Mouse (Mus musculus): ENCODE measurements around the gene Obsl1. TPM values are rescaled to one million over a fixed set of nuclear protein-coding genes. Genes with fewer than 3 reads are reported as not detected.

Gene Obsl1
- polyA plus RNA-seq, 1 experiment from 2014 or later = 19.6 TPM

- Histone ChIP-seq H3K4me2 (ENCODE audit: low read length) (no peak overlapping the region), H3K9me3 (ENCODE audit: control insufficient read depth, low read length) (no peaks in the 10 kb centered on the region), H3K9ac (replicated peaks; ENCODE audit: low read depth, low read length) (no peak overlapping the region), H3K27me3 (replicated peaks; ENCODE audit: control insufficient read depth, insufficient read depth, low read length) (no peaks in the 10 kb centered on the region), H3K4me3 (replicated peaks; ENCODE audit: low read length) (no peak overlapping the region), H3K27ac (ENCODE audit: low read length) (no peak overlapping the region), H3K36me3 (ENCODE audit: control insufficient read depth, insufficient read depth) (peaks cover 5% of the 10 kb centered on the region), H3K4me1 (replicated peaks; ENCODE audit: control insufficient read depth, insufficient read depth, low read length) (no peaks in the 10 kb centered on the region)
- 48% methylated on average over 12 of the region's 12 CpGs for WGBS
- ATAC-seq = 0 out of 2 replicates have a peak, but pooled peaks have one; percentile 23
Observed at GRCm38 (mm10) chr1:75494878-75495548, 11.2 kb downstream of the Obsl1 start.

- 30% methylated on average over 24 of the region's 24 CpGs for WGBS
- peaks cover 8% of the 10 kb centered on the region; the same call in 1 of the 2 replicates for H3K27me3 ChIP-seq (replicated peaks; ENCODE audit: control insufficient read depth, insufficient read depth, low read length)
Observed at GRCm38 (mm10) chr1:75492579-75493170, 13.6 kb downstream of the Obsl1 start.

GRCm38 (mm10) chr1:75490785-75491551 is 15.3 kb downstream of the Obsl1 start:
- H3K9ac ChIP-seq (replicated peaks; ENCODE audit: low read depth, low read length) = no peak overlapping the region
- no peak overlapping the region for H3K4me3 ChIP-seq (replicated peaks; ENCODE audit: low read length)
- H3K4me2 ChIP-seq (ENCODE audit: low read length) = no peak overlapping the region
- H3K36me3 ChIP-seq (ENCODE audit: control insufficient read depth, insufficient read depth) = no peaks in the 10 kb centered on the region
- H3K4me1 ChIP-seq (replicated peaks; ENCODE audit: control insufficient read depth, insufficient read depth, low read length) = peaks cover 17% of the 10 kb centered on the region
- no peak for ATAC-seq
- no peak overlapping the region for H3K27ac ChIP-seq (ENCODE audit: low read length)
- H3K9me3 ChIP-seq (ENCODE audit: control insufficient read depth, low read length) = no peaks in the 10 kb centered on the region
- H3K27me3 ChIP-seq (replicated peaks; ENCODE audit: control insufficient read depth, insufficient read depth, low read length) = peaks cover 18% of the 10 kb centered on the region
- 83% methylated on average over 34 of the region's 34 CpGs for WGBS

More at GRCm38 (mm10) chr1:75492579-75493170, 13.6 kb downstream of the Obsl1 start:
- H3K4me3 ChIP-seq (replicated peaks; ENCODE audit: low read length) = no peak overlapping the region
- ATAC-seq = no peak
- no peaks in the 10 kb centered on the region for H3K36me3 ChIP-seq (ENCODE audit: control insufficient read depth, insufficient read depth)
- no peak overlapping the region for H3K27ac ChIP-seq (ENCODE audit: low read length)
- peaks cover 5% of the 10 kb centered on the region for H3K4me1 ChIP-seq (replicated peaks; ENCODE audit: control insufficient read depth, insufficient read depth, low read length)
- H3K4me2 ChIP-seq (ENCODE audit: low read length) = no peak overlapping the region
- H3K9me3 ChIP-seq (ENCODE audit: control insufficient read depth, low read length) = no peaks in the 10 kb centered on the region
- H3K9ac ChIP-seq (replicated peaks; ENCODE audit: low read depth, low read length) = no peak overlapping the region

DNA sequence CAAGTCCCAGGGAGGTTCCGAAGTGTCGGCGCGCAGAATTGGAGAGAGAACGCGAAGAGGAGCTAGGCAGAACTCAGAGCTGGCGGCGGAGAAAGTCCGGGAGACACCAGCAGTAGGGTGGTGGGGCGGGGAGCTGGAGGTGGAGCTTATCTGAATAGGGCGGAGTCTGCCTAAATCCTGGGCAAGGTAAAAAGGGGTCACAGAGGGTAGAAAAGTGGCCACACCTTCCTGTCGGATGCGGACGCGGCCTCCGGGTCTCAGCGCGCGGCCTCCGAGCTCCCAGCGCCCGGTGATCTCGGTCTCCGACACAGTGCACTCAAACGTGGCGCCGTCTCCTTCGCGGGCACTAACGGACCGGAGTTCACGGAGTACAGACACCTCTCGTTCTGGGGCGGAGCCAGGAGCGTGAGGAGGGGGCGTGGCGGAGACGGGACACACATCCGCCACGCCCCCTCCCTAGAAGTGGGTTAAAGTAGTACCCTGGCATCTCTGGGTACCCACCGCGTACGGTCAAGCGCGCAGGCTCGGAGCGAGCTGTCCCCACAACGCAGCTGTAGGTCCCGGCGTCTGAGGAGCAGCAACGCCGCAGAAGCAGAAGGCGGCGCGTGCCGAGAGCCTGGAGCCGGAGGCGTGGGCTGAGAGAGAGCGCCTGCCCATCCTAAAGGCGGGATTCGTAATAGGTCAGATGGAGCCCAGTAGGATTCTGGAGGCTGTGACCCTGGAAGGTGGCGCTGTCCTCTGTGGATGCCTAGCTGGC is 18.7 kb downstream of the Obsl1 start:
- under 1% methylated on average over 62 of the region's 62 CpGs for WGBS
- Histone ChIP-seq H3K36me3 (ENCODE audit: control insufficient read depth, insufficient read depth) (peaks cover 11% of the 10 kb centered on the region), H3K9ac (replicated peaks; ENCODE audit: low read depth, low read length) (peak overlapping the region; percentile 48), H3K4me3 (replicated peaks; ENCODE audit: low read length) (peak overlapping the region; percentile 58), H3K27ac (ENCODE audit: low read length) (no peak overlapping the region), H3K4me2 (ENCODE audit: low read length) (peak overlapping the region; percentile 88), H3K27me3 (replicated peaks; ENCODE audit: control insufficient read depth, insufficient read depth, low read length) (peaks cover 28% of the 10 kb centered on the region), H3K4me1 (replicated peaks; ENCODE audit: control insufficient read depth, insufficient read depth, low read length) (peaks cover 19% of the 10 kb centered on the region), H3K9me3 (ENCODE audit: control insufficient read depth, low read length) (no peaks in the 10 kb centered on the region)
- ATAC-seq = peak; percentile 60

DNA sequence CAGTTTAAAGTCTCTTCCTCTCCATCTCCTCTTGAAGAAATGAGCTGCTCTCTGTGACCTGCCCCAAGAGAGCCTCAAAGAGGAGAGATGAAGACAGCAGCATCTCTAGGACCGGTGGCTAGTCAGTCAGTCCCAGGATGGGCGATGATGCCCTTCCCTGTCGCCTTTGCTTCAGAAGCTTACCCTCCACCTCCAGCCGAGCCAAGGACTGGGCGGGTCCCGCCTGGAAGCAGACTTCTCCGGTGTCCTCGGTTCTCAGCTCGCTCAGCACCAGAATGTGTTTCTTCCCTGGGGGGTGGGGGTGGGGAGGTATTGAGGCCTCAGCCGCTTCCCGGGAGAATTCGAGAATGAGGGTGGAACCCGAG is 19.2 kb downstream of the Obsl1 start:
- Histone ChIP-seq H3K27ac (ENCODE audit: low read length) (no peak overlapping the region), H3K36me3 (ENCODE audit: control insufficient read depth, insufficient read depth) (peaks cover 12% of the 10 kb centered on the region), H3K27me3 (replicated peaks; ENCODE audit: control insufficient read depth, insufficient read depth, low read length) (peaks cover 28% of the 10 kb centered on the region), H3K9me3 (ENCODE audit: control insufficient read depth, low read length) (no peaks in the 10 kb centered on the region), H3K4me2 (ENCODE audit: low read length) (peak overlapping the region; percentile 88), H3K4me3 (replicated peaks; ENCODE audit: low read length) (peak overlapping the region; percentile 58), H3K4me1 (replicated peaks; ENCODE audit: control insufficient read depth, insufficient read depth, low read length) (peaks cover 21% of the 10 kb centered on the region), H3K9ac (replicated peaks; ENCODE audit: low read depth, low read length) (peak overlapping the region; percentile 48)
- WGBS = 1% methylated on average over 13 of the region's 13 CpGs
- peak; percentile 26 for ATAC-seq

- no peak overlapping the region for H3K9ac ChIP-seq (replicated peaks; ENCODE audit: low read depth, low read length)
- H3K27me3 ChIP-seq (replicated peaks; ENCODE audit: control insufficient read depth, insufficient read depth, low read length) = peaks cover 28% of the 10 kb centered on the region
- WGBS = 6% methylated on average over 24 of the region's 24 CpGs
Observed at GRCm38 (mm10) chr1:75486561-75486960, 19.7 kb downstream of the Obsl1 start.

GRCm38 (mm10) chr1:75480735-75481134 is 25.5 kb downstream of the Obsl1 start:
- WGBS = 88% methylated on average over 7 of the region's 7 CpGs
- peaks cover 20% of the 10 kb centered on the region for H3K36me3 ChIP-seq (ENCODE audit: control insufficient read depth, insufficient read depth)
- H3K4me3 ChIP-seq (replicated peaks; ENCODE audit: low read length) = peak overlapping the region; percentile 79
- no peak for ATAC-seq
- H3K4me1 ChIP-seq (replicated peaks; ENCODE audit: control insufficient read depth, insufficient read depth, low read length) = peaks cover 40% of the 10 kb centered on the region
- H3K9me3 ChIP-seq (ENCODE audit: control insufficient read depth, low read length) = no peaks in the 10 kb centered on the region
- H3K9ac ChIP-seq (replicated peaks; ENCODE audit: low read depth, low read length) = 0 out of 2 replicates have a peak overlapping the region, but pooled peaks have one; percentile 16
- H3K27me3 ChIP-seq (replicated peaks; ENCODE audit: control insufficient read depth, insufficient read depth, low read length) = peaks cover 12% of the 10 kb centered on the region
- peak overlapping the region; percentile 91 for H3K4me2 ChIP-seq (ENCODE audit: low read length)
- no peak overlapping the region for H3K27ac ChIP-seq (ENCODE audit: low read length)

More at GRCm38 (mm10) chr1:75486561-75486960, 19.7 kb downstream of the Obsl1 start:
- Histone ChIP-seq H3K9me3 (ENCODE audit: control insufficient read depth, low read length) (no peaks in the 10 kb centered on the region), H3K4me2 (ENCODE audit: low read length) (no peak overlapping the region), H3K27ac (ENCODE audit: low read length) (no peak overlapping the region), H3K36me3 (ENCODE audit: control insufficient read depth, insufficient read depth) (peaks cover 12% of the 10 kb centered on the region), H3K4me3 (replicated peaks; ENCODE audit: low read length) (no peak overlapping the region), H3K4me1 (replicated peaks; ENCODE audit: control insufficient read depth, insufficient read depth, low read length) (peaks cover 23% of the 10 kb centered on the region)
- ATAC-seq = no peak

DNA sequence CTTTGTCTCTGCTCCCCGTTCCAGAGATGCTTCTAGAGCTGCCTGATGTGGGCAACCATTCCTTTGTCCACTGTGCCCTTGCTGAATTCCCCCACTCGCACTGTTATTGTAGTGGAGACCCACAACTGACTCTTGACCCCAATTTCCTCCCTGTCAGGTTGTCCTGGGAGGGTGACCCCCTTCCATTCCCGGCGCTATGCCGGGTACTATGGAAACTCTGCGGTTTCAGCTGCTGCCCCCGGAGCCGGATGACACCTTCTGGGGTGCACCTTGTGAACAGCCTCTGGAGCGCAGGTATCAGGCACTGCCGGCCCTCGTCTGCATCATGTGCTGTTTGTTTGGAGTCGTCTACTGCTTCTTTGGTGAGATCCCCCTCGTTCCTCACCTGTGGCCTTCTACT is 26.2 kb downstream of the Obsl1 start:
- Histone ChIP-seq H3K27me3 (replicated peaks; ENCODE audit: control insufficient read depth, insufficient read depth, low read length) (peaks cover 7% of the 10 kb centered on the region; the same call in 1 of the 2 replicates), H3K4me2 (ENCODE audit: low read length) (peak overlapping the region; percentile 91), H3K27ac (ENCODE audit: low read length) (no peak overlapping the region; the same call in 1 of the 2 replicates), H3K36me3 (ENCODE audit: control insufficient read depth, insufficient read depth) (peaks cover 26% of the 10 kb centered on the region), H3K9me3 (ENCODE audit: control insufficient read depth, low read length) (no peaks in the 10 kb centered on the region), H3K4me1 (replicated peaks; ENCODE audit: control insufficient read depth, insufficient read depth, low read length) (peaks cover 40% of the 10 kb centered on the region), H3K9ac (replicated peaks; ENCODE audit: low read depth, low read length) (peak overlapping the region; percentile 73), H3K4me3 (replicated peaks; ENCODE audit: low read length) (peak overlapping the region; percentile 79)
- no peak for ATAC-seq
- WGBS = 15% methylated on average over 13 of the region's 13 CpGs
